Mouse (Mus musculus) intestine, embryonic 14.5 days (tissue): Measurements from ENCODE around the gene Slc7a8. TPM values are rescaled to one million over a fixed set of nuclear protein-coding genes. Genes with fewer than 3 reads are reported as not detected.
A peak's percentile ranks its signal among the peaks of the same experiment; 100 is the strongest.

ENCODE experiments used
- ATAC-seq: fragments of 200-750 bp; cut with Nextera tagmentation; replicated peaks from 2 replicates; pipeline ENCODE4 v1.8.0; 2017; ENCODE audit warnings: low read depth, moderate number of reproducible peaks, moderate TSS enrichment, moderate library complexity; ENCODE audit not compliant: low FRiP score, low TSS enrichment
- DNase-seq: peaks from one replicate; pipeline ENCODE4 v3.0.0-alpha.2; 2018; ENCODE audit warnings: low spot score
- H3K27ac ChIP-seq: fragments of 300-500 bp; sonication (generic); 2 replicates; pipeline ENCODE4 v1.5.1; 2014; ENCODE audit warnings: low read depth, mild to moderate bottlenecking, control low read depth
- H3K27me3 ChIP-seq: fragments of 300-500 bp; sonication (generic); replicated peaks from 2 replicates; pipeline ENCODE4 v1.6.1; 2014; ENCODE audit warnings: low read length, control low read depth; ENCODE audit not compliant: control insufficient read depth, insufficient read depth
- H3K36me3 ChIP-seq: fragments of 300-500 bp; sonication (generic); 2 replicates; pipeline ENCODE4 v1.6.1; 2014; ENCODE audit warnings: low read length, control low read depth; ENCODE audit not compliant: control insufficient read depth, insufficient read depth
- H3K4me1 ChIP-seq: fragments of 300-500 bp; sonication (generic); replicated peaks from 2 replicates; pipeline ENCODE4 v1.6.1; 2014; ENCODE audit warnings: low read length, control low read depth, mixed read lengths; ENCODE audit not compliant: control insufficient read depth, insufficient read depth
- H3K4me2 ChIP-seq: fragments of 300-500 bp; sonication (generic); 2 replicates; pipeline ENCODE4 v1.6.1; 2014; ENCODE audit warnings: low read length
- H3K4me3 ChIP-seq: fragments of 300-500 bp; sonication (generic); 2 replicates; pipeline ENCODE4 v1.5.1; 2014; ENCODE audit warnings: low read depth, low read length, control low read depth, mixed read lengths
- H3K9ac ChIP-seq: fragments of 300-500 bp; sonication (generic); 2 replicates; pipeline ENCODE4 v1.6.1; 2014; ENCODE audit warnings: mild to moderate bottlenecking, low read length
- H3K9me3 ChIP-seq: fragments of 300-500 bp; sonication (generic); 2 replicates; pipeline ENCODE4 v1.6.1; 2016; ENCODE audit warnings: low read length, control low read depth; ENCODE audit not compliant: control insufficient read depth
- WGBS: fragments of 180-500 bp; shearing (Covaris S2); extraction: QIAGEN DNeasy Blood & Tissue Kit; methylation state at CpG from one replicate; pipeline ENCODE4 v1.1.7; 2014; 5-methylcytosine and 5-hydroxymethylcytosine counted together
- polyA plus RNA-seq: library from polyadenylated mRNA; unstranded; fragments of >200 nt; fragmentation: Nextera tagmentation; extraction: Ambion mirVana; gene quantifications from 2 replicates; pipeline ENCODE4 v1.2.1, GENCODE M21; 2014

Slc7a8 gene
- polyA plus RNA-seq, 1 experiment from 2014 or later: 26.7 TPM

- Histone ChIP-seq H3K4me1 (no peaks in the 10 kb centered on the region), H3K27me3 (no peaks in the 10 kb centered on the region), H3K4me3 (no peak overlapping the region), H3K4me2 (no peak overlapping the region), H3K36me3 (no peaks in the 10 kb centered on the region), H3K9me3 (no peaks in the 10 kb centered on the region), H3K27ac (no peak overlapping the region), H3K9ac (no peak overlapping the region)
- ATAC-seq (no peak), DNase-seq (no peak)
- 83% methylated on average over 6 of the region's 6 CpGs for WGBS
These were observed 40.0 kb downstream of the Slc7a8 start for GRCm38 (mm10) chr14:54741721-54742120.

GRCm38 (mm10) chr14:54737634-54738033 lies 44.1 kb downstream of the Slc7a8 start:
- Histone ChIP-seq H3K27me3 (no peaks in the 10 kb centered on the region), H3K9ac (no peak overlapping the region), H3K4me3 (no peak overlapping the region), H3K27ac (peak overlapping the region; percentile 6; the same call in 1 of the 2 replicates), H3K4me1 (no peaks in the 10 kb centered on the region; the same call in 1 of the 2 replicates), H3K36me3 (no peaks in the 10 kb centered on the region), H3K9me3 (no peaks in the 10 kb centered on the region), H3K4me2 (no peak overlapping the region)
- ATAC-seq (no peak), DNase-seq (no peak)
- WGBS: 85% methylated on average over 10 of the region's 10 CpGs

GRCm38 (mm10) chr14:54736555-54737552 lies 44.9 kb downstream of the Slc7a8 start:
- peak overlapping the region; percentile 64; the same call in 1 of the 2 replicates for H3K27ac ChIP-seq
- H3K9me3 ChIP-seq: no peaks in the 10 kb centered on the region
- no peak overlapping the region for H3K4me2 ChIP-seq
- no peaks in the 10 kb centered on the region for H3K36me3 ChIP-seq
- no peaks in the 10 kb centered on the region; the same call in 1 of the 2 replicates for H3K4me1 ChIP-seq
- no peak overlapping the region for H3K9ac ChIP-seq
- H3K27me3 ChIP-seq: no peaks in the 10 kb centered on the region
- DNase-seq (no peak), ATAC-seq (peak; percentile 89)
- 49% methylated on average over 14 of the region's 14 CpGs for WGBS
- no peak overlapping the region for H3K4me3 ChIP-seq

- no peak for DNase-seq
- Histone ChIP-seq H3K9ac (no peak overlapping the region), H3K4me3 (no peak overlapping the region), H3K4me1 (no peaks in the 10 kb centered on the region; the same call in 1 of the 2 replicates), H3K9me3 (no peaks in the 10 kb centered on the region), H3K36me3 (no peaks in the 10 kb centered on the region), H3K27me3 (no peaks in the 10 kb centered on the region), H3K27ac (no peak overlapping the region), H3K4me2 (no peak overlapping the region)
- 71% methylated on average over 4 of the region's 4 CpGs for WGBS
- no peak for ATAC-seq
These were observed 46.5 kb downstream of the Slc7a8 start for GRCm38 (mm10) chr14:54735221-54735620.

GRCm38 (mm10) chr14:54734004-54734403 lies 47.7 kb downstream of the Slc7a8 start:
- H3K9ac ChIP-seq: no peak overlapping the region
- H3K4me1 ChIP-seq: no peaks in the 10 kb centered on the region; the same call in 1 of the 2 replicates
- DNase-seq (no peak), ATAC-seq (no peak)
- no peak overlapping the region for H3K4me2 ChIP-seq
- no peaks in the 10 kb centered on the region for H3K36me3 ChIP-seq
- no peak overlapping the region for H3K27ac ChIP-seq
- H3K27me3 ChIP-seq: no peaks in the 10 kb centered on the region
- H3K9me3 ChIP-seq: no peaks in the 10 kb centered on the region
- no peak overlapping the region for H3K4me3 ChIP-seq
- WGBS: 66% methylated on average over 4 of the region's 4 CpGs

- 93% methylated on average over 8 of the region's 8 CpGs for WGBS
- H3K9ac ChIP-seq: no peak overlapping the region
- H3K27ac ChIP-seq: no peak overlapping the region
- no peak for ATAC-seq
- H3K36me3 ChIP-seq: no peaks in the 10 kb centered on the region
- DNase-seq: no peak
- no peak overlapping the region for H3K4me3 ChIP-seq
- no peak overlapping the region for H3K4me2 ChIP-seq
- no peaks in the 10 kb centered on the region; the same call in 1 of the 2 replicates for H3K4me1 ChIP-seq
- no peaks in the 10 kb centered on the region for H3K9me3 ChIP-seq
- H3K27me3 ChIP-seq: no peaks in the 10 kb centered on the region
These were observed 49.5 kb downstream of the Slc7a8 start for GRCm38 (mm10) chr14:54732206-54732605.

- Histone ChIP-seq H3K36me3 (no peaks in the 10 kb centered on the region), H3K4me1 (no peaks in the 10 kb centered on the region), H3K27me3 (no peaks in the 10 kb centered on the region), H3K9ac (no peak overlapping the region), H3K4me3 (no peak overlapping the region), H3K9me3 (no peaks in the 10 kb centered on the region), H3K27ac (no peak overlapping the region), H3K4me2 (no peak overlapping the region)
- ATAC-seq: no peak
- 84% methylated on average over 6 of the region's 6 CpGs for WGBS
- DNase-seq: no peak
These were observed 51.4 kb downstream of the Slc7a8 start for GRCm38 (mm10) chr14:54730305-54730704.

GRCm38 (mm10) chr14:54728823-54729653 lies 52.7 kb downstream of the Slc7a8 start:
- 69% methylated on average over 13 of the region's 13 CpGs for whole genome bisulfite sequencing
- no peak overlapping the region for H3K4me3 ChIP-seq
- DNase-seq (no peak), ATAC-seq (no peak)
- no peak overlapping the region for H3K9ac ChIP-seq
- no peaks in the 10 kb centered on the region for H3K4me1 ChIP-seq
- H3K27me3 ChIP-seq: no peaks in the 10 kb centered on the region
- H3K36me3 ChIP-seq: 0 out of 2 replicates have a peak, but pooled peaks cover 4% of the 10 kb centered on the region
- no peak overlapping the region for H3K27ac ChIP-seq
- no peak overlapping the region for H3K4me2 ChIP-seq
- no peaks in the 10 kb centered on the region for H3K9me3 ChIP-seq
